Mouse (Mus musculus) kidney, embryonic 14.5 days (tissue): ENCODE measurements around the gene Spryd4. TPM values are rescaled to one million over a fixed set of nuclear protein-coding genes. Genes with fewer than 3 reads are reported as not detected.
A peak's percentile ranks its signal among the peaks of the same experiment; 100 is the strongest.

Source experiments
- ATAC-seq: fragments of 200-750 bp; cut with Nextera tagmentation; 2 replicates; pipeline ENCODE4 v1.8.0; 2017; ENCODE audit warnings: moderate number of reproducible peaks, mild to moderate bottlenecking, moderate TSS enrichment, moderate library complexity; ENCODE audit not compliant: low FRiP score, low TSS enrichment
- H3K27ac ChIP-seq: fragments of 300-500 bp; sonication (generic); 2 replicates; pipeline ENCODE4 v1.5.1; 2014; ENCODE audit warnings: low read depth, mild to moderate bottlenecking, low read length, moderate library complexity, mixed read lengths
- H3K27me3 ChIP-seq: fragments of 300-500 bp; sonication (generic); 2 replicates; pipeline ENCODE4 v1.6.1; 2014; ENCODE audit warnings: mild to moderate bottlenecking, low read length; ENCODE audit not compliant: control insufficient read depth, insufficient read depth
- H3K36me3 ChIP-seq: fragments of 300-500 bp; sonication (generic); 2 replicates; pipeline ENCODE4 v1.6.1; 2014; ENCODE audit warnings: low read length, mixed read lengths; ENCODE audit not compliant: control insufficient read depth, insufficient read depth
- H3K4me1 ChIP-seq: fragments of 300-500 bp; sonication (generic); 2 replicates; pipeline ENCODE4 v1.6.1; 2014; ENCODE audit warnings: low read length, mixed read lengths; ENCODE audit not compliant: control insufficient read depth, insufficient read depth
- H3K4me2 ChIP-seq: fragments of 300-500 bp; sonication (generic); replicated peaks from 2 replicates; pipeline ENCODE4 v1.6.1; 2014; ENCODE audit warnings: low read depth, mild to moderate bottlenecking, low read length
- H3K4me3 ChIP-seq: fragments of 300-500 bp; sonication (generic); 2 replicates; pipeline ENCODE4 v1.5.1; 2014; ENCODE audit warnings: mild to moderate bottlenecking, low read length
- H3K9ac ChIP-seq: fragments of 300-500 bp; sonication (generic); 2 replicates; pipeline ENCODE4 v1.6.1; 2014; ENCODE audit warnings: low read depth, mild to moderate bottlenecking, low read length, moderate library complexity
- H3K9me3 ChIP-seq: fragments of 300-500 bp; sonication (generic); 2 replicates; pipeline ENCODE4 v1.6.1; 2016; ENCODE audit warnings: low read length; ENCODE audit not compliant: control insufficient read depth
- WGBS: fragments of 180-500 bp; shearing (Covaris S2); extraction: QIAGEN DNeasy Blood & Tissue Kit; methylation state at CpG from one replicate; pipeline ENCODE4 v1.1.7; 2014; 5-methylcytosine and 5-hydroxymethylcytosine counted together
- polyA plus RNA-seq: library from polyadenylated mRNA; unstranded; fragments of >200 nt; fragmentation: Nextera tagmentation; extraction: Ambion mirVana; gene quantifications from 2 replicates; pipeline ENCODE4 v1.2.1, GENCODE M21; 2014

Gene Spryd4
- polyA plus RNA-seq, 1 experiment from 2014 or later = 34.8 TPM

DNA sequence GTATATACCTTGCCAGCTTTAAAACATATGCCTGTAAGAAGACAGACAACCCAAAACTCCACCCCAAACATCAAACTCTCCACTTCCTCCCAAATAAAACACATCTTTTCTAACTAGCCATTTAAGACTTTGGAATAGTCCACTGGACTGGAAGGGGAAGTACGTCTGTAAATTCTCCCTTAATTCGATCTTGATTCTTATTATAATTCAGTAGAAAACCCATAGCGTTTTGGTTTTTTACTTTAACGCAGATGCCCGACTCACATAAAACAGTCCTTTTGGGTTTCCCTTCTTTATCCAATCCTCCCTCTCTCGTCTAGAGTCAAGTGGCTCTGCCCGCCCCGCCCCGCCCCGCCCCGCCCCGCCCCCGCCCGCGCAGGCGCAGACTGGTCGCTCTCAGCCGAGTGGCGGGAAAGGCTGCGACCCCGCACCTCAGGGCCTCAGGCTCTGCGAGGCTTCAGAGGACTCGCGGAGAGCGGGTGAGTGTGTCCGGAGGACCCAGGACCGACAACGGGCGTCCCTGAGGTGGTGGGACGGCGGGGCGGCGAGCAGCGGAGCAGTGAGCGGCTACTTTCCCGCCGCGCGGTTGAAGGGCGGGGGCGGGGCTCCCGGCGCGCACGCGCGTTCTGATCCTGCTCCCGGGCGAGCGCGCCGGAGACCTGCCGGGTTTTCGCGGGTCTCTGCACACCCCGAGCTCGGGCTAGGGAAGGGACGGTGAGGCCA, 20.3 kb upstream of the Spryd4 start, which contains the start of gene Timeless:
Timeless (plus strand) TSS at position 369 of the 723 bp plus-strand sequence.
- H3K9me3 ChIP-seq = no peaks in the 10 kb centered on the region
- peak within 1 kb of the TSS; percentile 96 for H3K27ac ChIP-seq
- peak within 1 kb of the TSS; percentile 82 for H3K9ac ChIP-seq
- peak; percentile 93 for ATAC-seq
- peaks cover 8% of the 10 kb centered on the region; the same call in 1 of the 2 replicates for H3K36me3 ChIP-seq
- H3K4me3 ChIP-seq = peak within 1 kb of the TSS; percentile 85
- WGBS = under 1% methylated on average over 55 of the region's 58 CpGs
- peaks cover 6% of the 10 kb centered on the region for H3K4me1 ChIP-seq
- peak within 1 kb of the TSS; percentile 71 for H3K4me2 ChIP-seq
- no peaks in the 10 kb centered on the region for H3K27me3 ChIP-seq

DNA sequence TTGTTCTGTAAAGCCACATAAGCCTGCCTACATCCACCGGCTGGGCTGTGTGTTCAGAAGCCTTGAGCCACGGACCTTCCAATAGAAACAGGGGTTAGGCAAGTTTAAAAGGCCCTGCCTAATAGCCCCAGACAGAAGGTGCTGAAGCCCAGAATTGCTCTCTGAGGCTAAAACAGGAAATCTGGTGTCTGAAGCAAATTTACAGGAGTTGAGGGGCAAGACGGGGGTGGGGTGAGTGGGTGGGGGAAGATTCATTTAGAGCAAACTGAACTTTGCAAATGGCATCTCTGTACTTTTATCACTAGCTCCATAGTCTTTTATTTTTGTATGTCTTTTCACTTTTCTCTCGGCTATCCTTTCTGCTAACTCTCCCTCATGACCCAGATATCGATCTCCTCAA, 19.5 kb upstream of the Spryd4 start:
- ATAC-seq = no peak
- WGBS = 4% methylated on average over 5 of the region's 5 CpGs
- H3K27me3 ChIP-seq = no peaks in the 10 kb centered on the region
- peaks cover 6% of the 10 kb centered on the region for H3K4me1 ChIP-seq
- peak overlapping the region; percentile 82; the same call in 1 of the 2 replicates for H3K9ac ChIP-seq
- H3K27ac ChIP-seq = peak overlapping the region; percentile 96; the same call in 1 of the 2 replicates
- H3K9me3 ChIP-seq = no peaks in the 10 kb centered on the region
- peak overlapping the region; percentile 85 for H3K4me3 ChIP-seq
- peak overlapping the region; percentile 71 for H3K4me2 ChIP-seq
- peaks cover 8% of the 10 kb centered on the region; the same call in 1 of the 2 replicates for H3K36me3 ChIP-seq

DNA sequence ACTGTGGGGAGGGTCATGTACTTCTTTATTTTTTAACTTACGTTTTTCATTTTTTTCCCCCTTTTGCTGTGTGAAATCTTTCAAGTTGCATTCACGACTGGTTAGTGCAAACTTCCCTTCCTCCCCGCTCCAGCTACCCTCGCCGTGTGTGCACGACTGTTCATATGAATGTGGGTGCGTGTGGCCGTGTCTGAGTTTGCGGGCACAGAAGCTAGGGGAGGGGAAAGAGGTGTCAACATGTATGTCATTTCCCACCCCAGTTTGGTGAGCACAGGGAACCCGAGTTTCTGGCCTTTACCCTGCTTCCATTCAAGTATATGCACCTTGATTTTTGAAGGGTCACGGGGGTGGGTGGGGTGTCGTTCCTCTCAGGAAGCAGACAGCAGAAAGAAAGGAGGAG, 19.0 kb upstream of the Spryd4 start:
- Histone ChIP-seq H3K27me3 (no peaks in the 10 kb centered on the region), H3K36me3 (peaks cover 8% of the 10 kb centered on the region; the same call in 1 of the 2 replicates), H3K9ac (peak overlapping the region; percentile 82; the same call in 1 of the 2 replicates), H3K9me3 (no peaks in the 10 kb centered on the region), H3K4me1 (peaks cover 6% of the 10 kb centered on the region), H3K4me2 (no peak overlapping the region; the same call in 1 of the 2 replicates), H3K4me3 (no peak overlapping the region), H3K27ac (no peak overlapping the region)
- 72% methylated on average over 12 of the region's 12 CpGs for WGBS
- ATAC-seq = no peak

GRCm38 (mm10) chr10:128228009-128228408, 16.4 kb upstream of the Spryd4 start:
- Histone ChIP-seq H3K27ac (no peak overlapping the region), H3K4me3 (no peak overlapping the region), H3K36me3 (no peaks in the 10 kb centered on the region), H3K27me3 (no peaks in the 10 kb centered on the region), H3K4me2 (no peak overlapping the region), H3K4me1 (peaks cover 6% of the 10 kb centered on the region), H3K9ac (no peak overlapping the region), H3K9me3 (no peaks in the 10 kb centered on the region)
- ATAC-seq = no peak
- 89% methylated on average over 8 of the region's 8 CpGs for WGBS

- H3K4me1 ChIP-seq = peaks cover 6% of the 10 kb centered on the region
- H3K9ac ChIP-seq = no peak overlapping the region
- H3K27me3 ChIP-seq = no peaks in the 10 kb centered on the region
- H3K36me3 ChIP-seq = no peaks in the 10 kb centered on the region
- no peak for ATAC-seq
- H3K27ac ChIP-seq = no peak overlapping the region
- H3K4me3 ChIP-seq = no peak overlapping the region
- no peaks in the 10 kb centered on the region for H3K9me3 ChIP-seq
- H3K4me2 ChIP-seq = no peak overlapping the region
- 83% methylated on average over 9 of the region's 9 CpGs for WGBS
Measured at GRCm38 (mm10) chr10:128227592-128227991, 16.0 kb upstream of the Spryd4 start.

DNA sequence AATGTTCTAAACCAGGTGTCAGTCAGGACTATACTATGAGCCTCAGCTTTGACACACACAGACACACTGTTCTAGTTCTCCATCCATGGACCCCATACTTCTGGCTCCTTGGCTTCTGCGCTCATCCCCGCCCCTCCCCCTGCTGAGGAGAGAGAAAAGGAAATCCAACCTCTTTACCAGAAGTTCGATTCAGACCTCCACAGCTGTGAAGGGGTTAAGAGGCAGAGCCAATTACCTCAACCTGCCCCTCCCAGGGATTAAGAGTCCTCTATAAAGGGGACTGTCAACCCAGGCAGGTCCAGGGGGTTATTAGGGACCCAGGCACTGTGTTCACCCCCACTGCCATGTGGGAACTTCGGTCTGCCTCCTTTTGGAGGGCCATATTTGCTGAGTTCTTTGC, 13.9 kb upstream of the Spryd4 start, which contains the start of gene Mip:
Mip (plus strand) TSS at position 301 of the 400 bp plus-strand sequence.
- Histone ChIP-seq H3K27ac (no peak within 1 kb of the TSS), H3K36me3 (no peaks in the 10 kb centered on the region), H3K27me3 (no peaks in the 10 kb centered on the region), H3K4me3 (no peak within 1 kb of the TSS), H3K4me1 (no peaks in the 10 kb centered on the region), H3K9ac (no peak within 1 kb of the TSS), H3K9me3 (no peaks in the 10 kb centered on the region), H3K4me2 (no peak within 1 kb of the TSS)
- WGBS = 44% methylated on average over 4 of the region's 4 CpGs
- ATAC-seq = no peak

DNA sequence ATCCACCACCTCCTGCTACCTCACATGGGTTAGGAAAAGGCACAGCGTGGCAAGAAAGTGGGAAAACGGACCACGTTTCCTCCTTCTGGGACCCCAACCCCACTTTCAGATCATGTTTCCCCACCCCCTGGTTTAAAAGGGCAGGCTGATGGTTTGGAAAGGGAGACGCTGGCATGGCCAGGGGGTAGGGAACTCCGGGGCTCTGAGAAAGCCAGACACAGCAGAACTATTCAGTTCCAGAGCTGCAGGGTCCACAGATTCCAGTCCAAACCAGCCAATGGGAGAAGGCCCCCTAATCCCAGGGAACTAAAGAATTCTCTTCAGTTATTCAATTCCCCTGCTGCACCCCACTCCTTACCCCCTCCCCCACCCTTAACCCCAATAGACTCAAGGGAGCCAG, 13.5 kb upstream of the Spryd4 start:
- H3K4me3 ChIP-seq = no peak overlapping the region
- no peak for ATAC-seq
- no peaks in the 10 kb centered on the region for H3K9me3 ChIP-seq
- WGBS = 50% methylated on average over 5 of the region's 5 CpGs
- H3K27me3 ChIP-seq = no peaks in the 10 kb centered on the region
- H3K4me1 ChIP-seq = no peaks in the 10 kb centered on the region
- H3K36me3 ChIP-seq = no peaks in the 10 kb centered on the region
- H3K9ac ChIP-seq = no peak overlapping the region
- no peak overlapping the region for H3K4me2 ChIP-seq
- no peak overlapping the region for H3K27ac ChIP-seq

DNA sequence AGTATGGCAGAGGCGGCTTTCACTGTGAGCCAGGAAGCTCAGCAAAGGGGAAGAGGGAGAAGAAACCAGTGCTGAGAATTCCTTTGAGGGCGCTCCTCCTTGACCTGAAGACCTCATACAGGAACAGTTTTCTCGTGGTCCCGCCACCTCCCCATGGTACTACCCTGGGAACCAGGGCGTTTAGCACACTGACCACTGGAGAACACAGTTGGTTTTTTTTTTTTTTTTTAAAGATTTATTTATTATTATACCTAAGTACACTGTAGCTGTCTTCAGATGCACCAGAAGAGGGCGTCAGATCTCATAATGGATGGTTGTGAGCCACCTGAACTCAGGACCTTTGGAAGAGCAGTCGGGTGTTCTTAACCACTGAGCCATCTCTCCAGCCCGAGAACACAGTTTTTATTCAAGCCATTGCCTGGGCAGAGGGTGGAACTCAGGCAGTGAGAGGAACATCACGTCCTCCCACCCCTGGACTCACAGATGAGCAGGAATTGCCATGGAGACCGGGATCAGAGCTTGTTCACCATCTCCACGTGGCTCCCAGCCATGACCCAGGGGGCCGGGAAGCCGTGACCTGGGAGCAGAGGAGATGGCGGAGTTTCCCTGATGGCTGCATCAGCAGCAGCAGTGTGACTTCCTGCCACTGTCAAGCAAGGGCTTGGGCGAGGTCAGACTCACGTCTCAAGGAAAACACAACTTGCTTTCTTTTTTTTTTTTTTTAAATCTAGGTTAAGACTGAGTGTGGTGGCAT, 10.1 kb upstream of the Spryd4 start:
- WGBS = 43% methylated on average over 16 of the region's 16 CpGs

More for the DNA sequence above, 10.1 kb upstream of the Spryd4 start:
- Histone ChIP-seq H3K36me3 (no peaks in the 10 kb centered on the region), H3K27ac (no peak overlapping the region), H3K9ac (no peak overlapping the region), H3K27me3 (no peaks in the 10 kb centered on the region), H3K9me3 (no peaks in the 10 kb centered on the region), H3K4me2 (no peak overlapping the region), H3K4me1 (no peaks in the 10 kb centered on the region), H3K4me3 (no peak overlapping the region)
- ATAC-seq = no peak
